Mouse (Mus musculus): ENCODE measurements around the gene Adgrv1. TPM values are rescaled to one million over a fixed set of nuclear protein-coding genes. Genes with fewer than 3 reads are reported as not detected.

Adgrv1 gene
- polyA plus RNA-seq, 1 experiment from 2014 or later = 33.7 TPM

Small RNA genes within 50 kb of the gene (microRNA-seq; reads per million reads assigned to microRNA genes)
- not detected for gene Gm25241

Other genes starting within 250 kb of the Adgrv1 start
- 23.2 and 26.6 TPM in 2 replicates for gene Lysmd3, start 24.5 kb upstream of the Adgrv1 start, polyA plus RNA-seq (2016; fragmentation: Nextera tagmentation; extraction: Ambion mirVana)
- 11.3 and 11.4 TPM in 2 replicates for gene Polr3g, start 77.9 kb upstream of the Adgrv1 start, polyA plus RNA-seq (2016; fragmentation: Nextera tagmentation; extraction: Ambion mirVana)
- gene Mblac2, start 78.2 kb upstream of the Adgrv1 start, polyA plus RNA-seq (2016; fragmentation: Nextera tagmentation; extraction: Ambion mirVana) = 15.2 and 17.8 TPM in 2 replicates
- gene Cetn3, start 149.9 kb upstream of the Adgrv1 start, polyA plus RNA-seq (2016; fragmentation: Nextera tagmentation; extraction: Ambion mirVana) = 226 and 269 TPM in 2 replicates